Mouse (Mus musculus) cortical plate, adult 2 months (tissue): ENCODE data around the gene Det1.

Source experiments
- CTCF ChIP-seq: fragments of 200-500 bp; IDR thresholded peaks from 2 replicates; pipeline ENCODE4 v1.5.1; 2011; ENCODE audit warnings: mild to moderate bottlenecking, control low read depth, low read length; ENCODE audit not compliant: insufficient read depth; ENCODE audit errors: extremely low read depth
- POLR2A ChIP-seq: fragments of 200-500 bp; IDR thresholded peaks from 2 replicates; pipeline ENCODE4 v1.6.1; 2011; ENCODE audit warnings: mild to moderate bottlenecking, low read length, control low read depth; ENCODE audit not compliant: insufficient read depth; ENCODE audit errors: extremely low read depth

GRCm38 (mm10) chr7:78868731-78869130, 21.7 kb upstream of the Det1 start:
- TF ChIP-seq CTCF, result no peak
- no peak for TF ChIP-seq POLR2A
